Mouse (Mus musculus): ENCODE data around the gene Tent4a. TPM values are rescaled to one million over a fixed set of nuclear protein-coding genes. Genes with fewer than 3 reads are reported as not detected.

The Tent4a gene
- polyA plus RNA-seq, 1 experiment from 2014 or later = 7.5 TPM

GRCm38 (mm10) chr13:69530156-69530555 is 4.3 kb downstream of the Tent4a start:
- H3K27ac ChIP-seq (ENCODE audit: low read length) = no peak overlapping the region
- ATAC-seq = no peak
- no peak overlapping the region for H3K9ac ChIP-seq (replicated peaks; ENCODE audit: low read depth, low read length)
- no peak overlapping the region for H3K4me2 ChIP-seq (ENCODE audit: low read length)
- H3K36me3 ChIP-seq (ENCODE audit: control insufficient read depth, insufficient read depth) = peaks cover 2% of the 10 kb centered on the region; the same call in 1 of the 2 replicates
- peaks cover 55% of the 10 kb centered on the region for H3K4me1 ChIP-seq (replicated peaks; ENCODE audit: control insufficient read depth, insufficient read depth, low read length)
- H3K9me3 ChIP-seq (ENCODE audit: control insufficient read depth, low read length) = no peaks in the 10 kb centered on the region
- H3K27me3 ChIP-seq (replicated peaks; ENCODE audit: control insufficient read depth, insufficient read depth, low read length) = no peaks in the 10 kb centered on the region
- 80% methylated on average over 3 of the region's 3 CpGs for whole genome bisulfite sequencing
- no peak overlapping the region for H3K4me3 ChIP-seq (replicated peaks; ENCODE audit: low read length)

- Histone ChIP-seq H3K4me2 (ENCODE audit: low read length) (no peak overlapping the region), H3K9ac (replicated peaks; ENCODE audit: low read depth, low read length) (no peak overlapping the region), H3K9me3 (ENCODE audit: control insufficient read depth, low read length) (no peaks in the 10 kb centered on the region), H3K4me3 (replicated peaks; ENCODE audit: low read length) (no peak overlapping the region), H3K36me3 (ENCODE audit: control insufficient read depth, insufficient read depth) (peaks cover 2% of the 10 kb centered on the region; the same call in 1 of the 2 replicates), H3K4me1 (replicated peaks; ENCODE audit: control insufficient read depth, insufficient read depth, low read length) (peaks cover 65% of the 10 kb centered on the region), H3K27me3 (replicated peaks; ENCODE audit: control insufficient read depth, insufficient read depth, low read length) (no peaks in the 10 kb centered on the region), H3K27ac (ENCODE audit: low read length) (no peak overlapping the region)
- 84% methylated on average over 7 of the region's 7 CpGs for WGBS
- no peak for ATAC-seq
These were observed 5.9 kb downstream of the Tent4a start for GRCm38 (mm10) chr13:69528531-69528930.

GRCm38 (mm10) chr13:69525867-69526266 is 8.6 kb downstream of the Tent4a start:
- 56% methylated on average over 4 of the region's 4 CpGs for WGBS
- ATAC-seq = no peak
- Histone ChIP-seq H3K36me3 (ENCODE audit: control insufficient read depth, insufficient read depth) (peaks cover 2% of the 10 kb centered on the region; the same call in 1 of the 2 replicates), H3K9ac (replicated peaks; ENCODE audit: low read depth, low read length) (no peak overlapping the region), H3K27me3 (replicated peaks; ENCODE audit: control insufficient read depth, insufficient read depth, low read length) (no peaks in the 10 kb centered on the region), H3K27ac (ENCODE audit: low read length) (no peak overlapping the region), H3K4me3 (replicated peaks; ENCODE audit: low read length) (no peak overlapping the region), H3K4me1 (replicated peaks; ENCODE audit: control insufficient read depth, insufficient read depth, low read length) (peaks cover 47% of the 10 kb centered on the region), H3K9me3 (ENCODE audit: control insufficient read depth, low read length) (no peaks in the 10 kb centered on the region), H3K4me2 (ENCODE audit: low read length) (no peak overlapping the region)

GRCm38 (mm10) chr13:69524158-69524530 is 10.3 kb downstream of the Tent4a start:
- Histone ChIP-seq H3K4me3 (replicated peaks; ENCODE audit: low read length) (no peak overlapping the region), H3K4me1 (replicated peaks; ENCODE audit: control insufficient read depth, insufficient read depth, low read length) (peaks cover 36% of the 10 kb centered on the region), H3K9me3 (ENCODE audit: control insufficient read depth, low read length) (no peaks in the 10 kb centered on the region), H3K27ac (ENCODE audit: low read length) (no peak overlapping the region), H3K36me3 (ENCODE audit: control insufficient read depth, insufficient read depth) (peaks cover under 1% of the 10 kb centered on the region; the same call in 1 of the 2 replicates), H3K27me3 (replicated peaks; ENCODE audit: control insufficient read depth, insufficient read depth, low read length) (no peaks in the 10 kb centered on the region), H3K4me2 (ENCODE audit: low read length) (no peak overlapping the region), H3K9ac (replicated peaks; ENCODE audit: low read depth, low read length) (no peak overlapping the region)
- 67% methylated on average over 2 of the region's 2 CpGs for WGBS
- ATAC-seq = no peak

GRCm38 (mm10) chr13:69523444-69524157 is 10.8 kb downstream of the Tent4a start:
- H3K9me3 ChIP-seq (ENCODE audit: control insufficient read depth, low read length) = no peaks in the 10 kb centered on the region
- WGBS = 61% methylated on average over 14 of the region's 14 CpGs
- H3K4me1 ChIP-seq (replicated peaks; ENCODE audit: control insufficient read depth, insufficient read depth, low read length) = peaks cover 32% of the 10 kb centered on the region
- H3K4me2 ChIP-seq (ENCODE audit: low read length) = no peak overlapping the region
- H3K4me3 ChIP-seq (replicated peaks; ENCODE audit: low read length) = no peak overlapping the region
- H3K27me3 ChIP-seq (replicated peaks; ENCODE audit: control insufficient read depth, insufficient read depth, low read length) = no peaks in the 10 kb centered on the region
- no peaks in the 10 kb centered on the region for H3K36me3 ChIP-seq (ENCODE audit: control insufficient read depth, insufficient read depth)
- no peak overlapping the region for H3K27ac ChIP-seq (ENCODE audit: low read length)
- ATAC-seq = no peak
- no peak overlapping the region for H3K9ac ChIP-seq (replicated peaks; ENCODE audit: low read depth, low read length)

- Histone ChIP-seq H3K4me2 (ENCODE audit: low read length) (no peak overlapping the region), H3K27me3 (replicated peaks; ENCODE audit: control insufficient read depth, insufficient read depth, low read length) (no peaks in the 10 kb centered on the region), H3K36me3 (ENCODE audit: control insufficient read depth, insufficient read depth) (no peaks in the 10 kb centered on the region), H3K9me3 (ENCODE audit: control insufficient read depth, low read length) (no peaks in the 10 kb centered on the region), H3K27ac (ENCODE audit: low read length) (no peak overlapping the region), H3K4me1 (replicated peaks; ENCODE audit: control insufficient read depth, insufficient read depth, low read length) (peaks cover 23% of the 10 kb centered on the region), H3K4me3 (replicated peaks; ENCODE audit: low read length) (no peak overlapping the region), H3K9ac (replicated peaks; ENCODE audit: low read depth, low read length) (no peak overlapping the region)
- WGBS = 96% methylated on average over 1 of the region's 1 CpGs
- no peak for ATAC-seq
These were observed 12.1 kb downstream of the Tent4a start for GRCm38 (mm10) chr13:69522161-69522791.

- H3K4me3 ChIP-seq (replicated peaks; ENCODE audit: low read length) = no peak overlapping the region
- H3K9ac ChIP-seq (replicated peaks; ENCODE audit: low read depth, low read length) = no peak overlapping the region
- H3K27ac ChIP-seq (ENCODE audit: low read length) = no peak overlapping the region
- H3K9me3 ChIP-seq (ENCODE audit: control insufficient read depth, low read length) = no peaks in the 10 kb centered on the region
- H3K4me1 ChIP-seq (replicated peaks; ENCODE audit: control insufficient read depth, insufficient read depth, low read length) = 0 out of 2 replicates have a peak, but pooled peaks cover 8% of the 10 kb centered on the region
- H3K36me3 ChIP-seq (ENCODE audit: control insufficient read depth, insufficient read depth) = no peaks in the 10 kb centered on the region
- 71% methylated on average over 6 of the region's 6 CpGs for WGBS
- no peak overlapping the region for H3K4me2 ChIP-seq (ENCODE audit: low read length)
- no peaks in the 10 kb centered on the region for H3K27me3 ChIP-seq (replicated peaks; ENCODE audit: control insufficient read depth, insufficient read depth, low read length)
- no peak for ATAC-seq
These were observed 15.3 kb downstream of the Tent4a start for GRCm38 (mm10) chr13:69519137-69519536.

GRCm38 (mm10) chr13:69517445-69517844 is 17.0 kb downstream of the Tent4a start:
- H3K4me2 ChIP-seq (ENCODE audit: low read length) = no peak overlapping the region
- no peak overlapping the region for H3K4me3 ChIP-seq (replicated peaks; ENCODE audit: low read length)
- no peak overlapping the region for H3K9ac ChIP-seq (replicated peaks; ENCODE audit: low read depth, low read length)
- no peak overlapping the region for H3K27ac ChIP-seq (ENCODE audit: low read length)
- no peaks in the 10 kb centered on the region for H3K27me3 ChIP-seq (replicated peaks; ENCODE audit: control insufficient read depth, insufficient read depth, low read length)
- ATAC-seq = no peak
- H3K36me3 ChIP-seq (ENCODE audit: control insufficient read depth, insufficient read depth) = peaks cover 5% of the 10 kb centered on the region; the same call in 1 of the 2 replicates
- 89% methylated on average over 6 of the region's 6 CpGs for WGBS
- no peaks in the 10 kb centered on the region for H3K4me1 ChIP-seq (replicated peaks; ENCODE audit: control insufficient read depth, insufficient read depth, low read length)
- H3K9me3 ChIP-seq (ENCODE audit: control insufficient read depth, low read length) = no peaks in the 10 kb centered on the region

GRCm38 (mm10) chr13:69515091-69515490 is 19.3 kb downstream of the Tent4a start:
- no peaks in the 10 kb centered on the region for H3K27me3 ChIP-seq (replicated peaks; ENCODE audit: control insufficient read depth, insufficient read depth, low read length)
- no peak overlapping the region for H3K9ac ChIP-seq (replicated peaks; ENCODE audit: low read depth, low read length)
- no peak overlapping the region for H3K4me3 ChIP-seq (replicated peaks; ENCODE audit: low read length)
- H3K4me2 ChIP-seq (ENCODE audit: low read length) = no peak overlapping the region
- ATAC-seq = no peak
- peaks cover 14% of the 10 kb centered on the region for H3K36me3 ChIP-seq (ENCODE audit: control insufficient read depth, insufficient read depth)
- H3K9me3 ChIP-seq (ENCODE audit: control insufficient read depth, low read length) = no peaks in the 10 kb centered on the region
- H3K27ac ChIP-seq (ENCODE audit: low read length) = no peak overlapping the region
- no peaks in the 10 kb centered on the region for H3K4me1 ChIP-seq (replicated peaks; ENCODE audit: control insufficient read depth, insufficient read depth, low read length)
- WGBS = 82% methylated on average over 3 of the region's 3 CpGs

All from forebrain, embryonic 16.5 days (tissue).